Mouse (Mus musculus) large intestine, adult 2 months (tissue): ENCODE results near the gene Prss8. TPM values are rescaled to one million over a fixed set of nuclear protein-coding genes. Genes with fewer than 3 reads are reported as not detected.
A peak's percentile ranks its signal among the peaks of the same experiment; 100 is the strongest.
"Not testable (repeated sequence)": the region's sequence is repeated elsewhere in the genome, so short reads cannot be mapped to it uniquely, and the experiment has no call there.

Experiments used
- DNase-seq: peaks from one replicate; pipeline ENCODE4 v3.0.0-alpha.2; 2012; ENCODE audit warnings: low read depth, low spot score
- WGBS: fragments of 180-500 bp; shearing (Covaris S2); methylation state at CpG from one replicate; pipeline ENCODE4 v1.1.7; 2018; 5-methylcytosine and 5-hydroxymethylcytosine counted together
- polyA plus RNA-seq: library from polyadenylated mRNA; depleted of rRNA; stranded (reverse); fragments of >200 nt; gene quantifications from 2 replicates; pipeline ENCODE4 v1.2.3, GENCODE M21; 2012; rRNA removed

The Prss8 gene
- 33.4 and 34.9 TPM in 2 replicates for polyA plus RNA-seq

DNA sequence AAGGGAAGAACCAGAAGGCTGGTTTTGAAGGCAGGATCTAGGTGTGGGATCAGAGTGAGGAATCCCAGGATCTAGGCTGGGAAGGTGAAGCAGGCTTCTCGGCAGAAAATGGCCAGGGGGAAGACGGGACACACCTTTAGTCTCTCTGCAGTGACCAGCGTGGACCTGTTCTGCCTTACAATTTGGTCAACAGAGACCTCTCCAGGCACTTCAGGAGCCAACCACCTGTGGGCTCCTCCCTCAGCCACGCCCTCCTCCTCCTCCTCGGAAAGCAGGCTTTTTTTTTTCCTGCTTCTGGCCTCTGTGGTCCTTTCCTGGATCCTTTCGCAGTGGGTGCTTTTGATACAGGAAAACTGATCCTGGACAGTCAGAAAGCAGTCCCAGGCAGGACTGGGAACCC, at the start of gene Prss8:
Gene Prss8, minus strand, starts transcription at position 182 of the 400 bp plus-strand sequence.
- WGBS, result 22% methylated on average over 6 of the region's 6 CpGs
- DNase-seq, result no peak

DNA sequence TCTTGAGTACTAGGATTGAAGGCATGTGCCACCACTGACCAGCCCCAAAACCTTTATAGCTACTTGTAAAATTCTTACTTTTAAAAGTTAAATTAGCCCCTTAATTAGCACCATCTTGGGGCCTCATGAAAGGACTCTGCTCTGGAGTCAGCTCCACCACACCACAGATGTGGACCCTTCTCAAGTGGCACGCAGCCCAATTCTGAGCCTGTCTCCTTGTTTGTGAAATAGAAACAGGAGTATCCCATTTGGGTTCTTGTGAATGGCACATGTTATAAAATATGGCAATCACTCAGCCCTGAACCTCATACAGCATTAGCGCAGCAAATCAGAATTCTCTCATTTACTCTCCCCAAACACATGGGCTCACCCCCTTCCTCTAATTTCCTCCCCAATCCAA, 49.0 kb upstream of the Prss8 start:
- 94% methylated on average over 2 of the region's 2 CpGs for WGBS
- no peak for DNase-seq

DNA sequence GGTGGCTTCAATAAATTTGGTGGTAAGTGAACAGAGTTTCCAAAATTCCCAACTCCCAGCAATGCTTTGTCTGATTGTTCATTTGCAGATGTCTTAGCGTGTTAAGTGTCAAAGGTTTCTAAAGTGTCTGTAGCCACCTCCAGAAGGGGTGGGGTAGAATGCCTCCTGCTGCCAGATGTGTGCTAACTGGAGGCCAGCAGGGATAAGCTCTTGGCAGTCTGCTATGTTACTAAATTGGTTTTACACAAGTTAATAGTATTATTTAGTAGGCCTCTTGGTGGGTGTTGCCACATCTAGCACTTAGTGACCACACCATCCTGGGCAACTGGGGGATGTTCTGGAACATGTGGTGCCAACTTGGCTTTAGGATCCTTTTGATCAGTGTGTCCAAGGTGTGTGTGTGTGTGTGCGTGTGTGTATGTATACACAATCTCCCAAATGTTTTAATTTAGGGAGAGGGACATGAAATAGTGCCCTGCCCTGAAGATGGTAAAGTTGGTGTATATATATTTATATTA, 44.6 kb upstream of the Prss8 start:
- WGBS, result 75% methylated on average over 2 of the region's 2 CpGs

DNA sequence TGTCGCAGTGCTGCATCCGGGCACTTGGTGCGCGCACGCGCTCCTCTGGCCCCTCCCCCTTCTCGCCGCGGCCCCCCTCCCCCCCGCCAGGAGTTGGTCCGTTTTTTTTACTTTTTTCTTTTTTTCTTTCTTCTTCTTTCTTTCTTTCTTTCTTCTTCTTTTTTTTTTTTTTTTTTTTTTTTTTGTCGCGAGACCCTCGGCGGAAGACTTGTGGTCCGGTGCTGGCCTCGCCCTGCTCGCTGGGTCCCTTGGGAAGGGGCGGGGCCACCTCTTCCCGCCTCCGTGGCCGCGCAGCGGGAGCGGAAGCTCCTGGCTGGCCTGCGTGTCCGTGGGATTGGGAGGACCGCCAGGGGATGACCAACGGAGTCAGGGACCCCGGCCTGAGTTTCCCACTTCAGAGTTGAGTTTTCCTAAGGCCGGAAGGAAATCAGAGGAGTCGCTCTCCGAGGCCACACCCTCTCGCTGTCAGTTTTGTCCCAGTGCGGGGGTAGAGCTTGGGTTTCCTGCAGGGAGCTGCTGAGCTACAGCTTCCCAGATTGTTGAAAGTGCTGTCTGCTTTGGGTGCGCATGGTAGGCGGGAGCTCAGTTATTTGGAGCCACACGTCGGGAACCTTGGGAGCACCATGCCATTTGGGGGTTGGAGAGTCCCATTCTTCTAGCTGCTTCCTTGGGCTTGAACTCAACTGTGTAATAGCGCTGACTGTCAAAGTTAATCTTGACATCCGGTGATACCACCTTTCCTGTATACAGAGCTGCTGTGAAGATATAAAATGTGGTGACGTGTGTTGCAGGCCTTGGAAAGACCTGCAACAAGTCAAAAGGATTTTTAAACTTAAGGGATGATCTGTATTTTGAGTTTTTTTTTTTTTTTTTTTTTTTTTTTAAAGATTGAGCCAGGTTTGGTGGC, 38.3 kb upstream of the Prss8 start:
- under 1% methylated on average over 42 of the region's 42 CpGs for WGBS

More for the DNA sequence above, 44.6 kb upstream of the Prss8 start:
- DNase-seq, result no peak

DNA sequence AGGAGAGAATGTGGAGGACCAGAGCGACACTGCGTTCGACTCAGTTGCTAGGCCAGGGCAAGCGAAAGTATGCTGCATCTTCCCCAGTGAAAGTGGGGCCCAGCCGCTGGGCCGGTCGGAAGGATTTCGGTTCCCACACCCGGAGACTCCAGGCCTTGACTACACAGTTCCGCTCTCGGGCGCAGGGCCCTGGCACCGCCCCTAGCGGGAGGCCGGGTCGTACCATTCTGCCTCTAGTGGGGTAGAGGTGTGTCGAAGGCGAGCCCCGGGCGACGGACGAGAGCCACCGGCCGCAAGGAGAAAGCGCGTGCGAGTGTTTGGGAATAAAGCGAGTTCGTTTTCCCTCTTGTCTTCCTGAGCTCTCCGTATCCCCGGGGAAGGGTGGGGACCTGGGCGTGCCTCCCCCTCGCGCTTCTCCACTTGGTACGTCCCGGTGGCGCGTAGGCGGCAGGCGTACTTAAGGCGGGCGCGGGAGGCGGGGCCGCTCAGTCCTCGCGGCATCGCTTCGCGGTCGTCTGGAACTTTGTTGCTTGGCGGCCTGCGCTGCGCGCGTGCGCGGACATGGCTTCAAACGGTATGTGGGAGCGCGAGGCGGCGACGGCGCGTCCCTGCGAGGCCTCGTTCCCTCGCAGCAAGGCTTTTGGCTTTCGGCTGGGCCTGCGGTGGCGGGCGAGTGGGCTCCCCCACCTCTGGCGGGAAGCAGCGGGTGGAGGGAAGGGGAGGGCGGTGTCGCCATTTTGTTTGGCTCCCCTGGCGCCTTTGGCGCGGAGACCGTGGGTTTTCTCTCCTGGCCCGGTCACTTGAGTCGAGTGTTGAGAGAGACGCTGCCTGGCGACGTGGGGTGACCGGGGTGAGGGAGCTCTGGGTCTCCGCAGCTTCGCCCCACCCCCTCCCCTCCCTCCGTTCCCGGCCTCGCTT, 37.4 kb upstream of the Prss8 start, which contains the start of gene Fus:
Gene Fus, plus strand, starts transcription at position 454 of the 918 bp plus-strand sequence.
- DNase-seq, result peak; percentile 62
- WGBS, result under 1% methylated on average over 91 of the region's 92 CpGs

More for the DNA sequence above, 38.3 kb upstream of the Prss8 start:
- no peak for DNase-seq

DNA sequence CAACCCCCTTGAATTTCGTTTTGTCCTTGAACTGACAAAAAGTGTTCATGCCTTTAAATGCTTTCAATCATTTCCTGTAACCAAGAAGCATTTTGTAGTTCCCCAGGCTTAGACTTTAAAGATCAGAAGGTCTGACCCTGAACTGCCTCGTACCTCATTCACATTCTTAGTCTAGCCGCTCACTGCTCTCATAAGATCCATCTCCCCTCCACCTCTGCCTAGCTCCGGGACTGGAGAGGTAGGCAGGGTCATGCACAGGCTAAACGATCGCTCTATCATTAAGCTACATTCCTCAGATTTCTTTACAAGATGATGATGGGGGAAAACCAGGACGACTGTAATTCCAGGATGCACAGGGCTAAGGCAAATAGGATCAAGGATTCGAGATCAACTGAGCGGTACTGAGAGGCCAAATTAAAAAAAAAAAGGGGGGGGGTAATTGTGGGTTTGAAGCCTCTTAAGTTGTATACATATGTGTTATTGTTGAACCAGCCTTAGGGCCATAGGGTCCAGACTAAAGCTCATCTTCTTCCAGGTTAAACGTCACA, 36.5 kb upstream of the Prss8 start:
- WGBS, result 11% methylated on average over 10 of the region's 10 CpGs
- DNase-seq, result no peak

DNA sequence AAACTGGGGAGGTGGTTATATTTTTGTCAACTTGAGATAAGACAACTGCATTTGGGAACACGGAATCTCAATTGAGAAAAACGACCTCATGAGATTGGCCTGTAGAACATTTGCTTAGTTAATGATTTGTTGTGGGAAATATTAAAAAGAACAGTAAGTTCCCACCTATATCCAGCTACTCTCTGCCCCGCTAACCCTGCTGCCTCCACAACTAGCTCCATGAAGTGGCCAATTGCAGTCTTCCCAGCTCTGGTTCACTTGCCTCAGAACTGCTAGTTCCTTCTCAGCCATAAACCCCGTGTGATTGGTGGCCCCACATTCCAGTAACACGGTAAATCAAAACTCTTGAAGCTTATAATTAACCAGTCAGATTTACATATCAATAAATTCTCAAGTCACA, 29.5 kb upstream of the Prss8 start:
- 28% methylated on average over 5 of the region's 5 CpGs for WGBS
- DNase-seq, result no peak

DNA sequence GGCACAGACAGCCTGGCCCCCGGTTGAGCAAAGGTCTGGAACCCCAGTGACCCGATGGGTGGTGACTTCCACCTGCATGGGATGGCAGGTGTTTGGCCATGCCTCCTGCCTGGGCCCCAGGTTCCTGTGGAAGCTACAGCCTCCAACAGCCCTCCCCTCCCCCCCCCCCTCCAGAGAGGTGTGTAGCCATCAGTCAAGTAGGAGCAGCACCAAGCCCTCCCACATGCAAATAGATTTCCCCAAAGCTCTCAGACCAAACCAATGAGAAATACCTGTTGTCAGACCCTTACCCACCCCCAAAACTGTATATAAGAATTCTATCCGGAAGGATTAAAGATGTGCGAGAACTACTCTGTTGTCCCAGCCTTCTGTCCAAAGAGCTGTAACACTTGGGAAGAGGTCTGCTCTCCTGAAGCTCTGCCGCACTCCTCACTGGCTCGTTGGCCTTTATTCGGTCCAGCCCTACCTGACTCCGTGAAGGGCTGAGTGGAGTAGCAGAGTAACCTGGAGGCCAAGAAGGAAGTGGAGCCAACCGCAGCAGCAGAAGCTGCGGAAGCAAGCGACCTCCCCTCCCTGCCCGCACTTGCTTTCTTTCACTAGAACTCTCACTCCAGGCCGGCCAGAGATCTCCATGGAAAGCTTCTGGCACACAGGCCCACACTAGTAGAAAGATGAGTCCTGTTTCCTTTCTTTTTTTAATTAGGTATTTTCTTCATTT, 23.1 kb upstream of the Prss8 start:
- DNase-seq, result no peak
- 56% methylated on average over 13 of the region's 13 CpGs for WGBS

DNA sequence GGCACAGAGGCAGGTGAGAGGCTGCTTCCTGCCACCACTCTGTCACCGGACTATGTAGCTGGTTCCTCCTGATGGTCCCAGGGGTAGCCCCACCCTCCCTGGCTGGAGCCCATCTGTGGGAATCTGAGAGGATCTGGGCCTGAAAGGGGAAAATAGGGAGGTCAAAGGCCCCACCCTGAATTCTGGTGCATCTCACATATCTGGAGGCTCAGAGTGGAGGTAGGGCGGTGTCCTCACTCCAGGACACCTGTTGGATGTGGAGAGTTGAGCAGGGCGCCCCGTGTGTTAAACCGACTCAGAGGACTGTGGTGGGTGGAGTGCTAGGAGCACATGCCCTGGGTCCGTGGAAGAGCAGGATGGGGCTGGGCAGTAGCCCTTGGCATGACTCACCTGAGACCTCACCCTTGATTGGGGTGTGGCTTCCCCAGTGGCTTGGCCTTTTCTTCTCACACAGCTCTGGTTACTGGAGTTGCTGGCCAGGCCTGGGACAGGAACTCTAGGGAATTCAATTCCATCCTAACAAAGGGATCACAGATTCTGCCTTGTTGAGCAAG, 16.6 kb upstream of the Prss8 start, which contains the start of gene Prss36:
Gene Prss36, minus strand, starts transcription at position 256 of the 554 bp plus-strand sequence.
- DNase-seq, result no peak
- WGBS, result 53% methylated on average over 6 of the region's 6 CpGs

DNA sequence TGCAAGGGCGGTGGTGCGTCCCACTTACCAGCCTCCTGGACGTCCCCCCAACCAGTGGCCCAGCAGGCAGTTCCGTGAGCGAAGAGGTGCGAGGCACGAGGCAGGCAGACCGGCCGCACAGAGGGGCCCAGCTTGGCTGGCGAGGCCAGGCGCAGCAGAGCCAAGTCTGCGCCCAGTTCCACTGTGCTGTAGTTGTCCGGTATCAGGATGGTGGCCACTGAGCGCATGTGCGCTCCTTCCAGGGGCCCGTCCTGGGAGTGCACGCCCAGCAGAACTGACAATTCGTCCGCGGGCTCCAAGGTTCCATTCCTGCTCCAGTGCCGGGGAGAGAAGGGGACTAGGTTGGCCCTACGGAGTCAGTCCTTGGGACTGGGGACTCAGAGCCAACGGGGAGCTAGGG, 14.7 kb upstream of the Prss8 start:
- 21% methylated on average over 23 of the region's 23 CpGs for WGBS
- no peak for DNase-seq

DNA sequence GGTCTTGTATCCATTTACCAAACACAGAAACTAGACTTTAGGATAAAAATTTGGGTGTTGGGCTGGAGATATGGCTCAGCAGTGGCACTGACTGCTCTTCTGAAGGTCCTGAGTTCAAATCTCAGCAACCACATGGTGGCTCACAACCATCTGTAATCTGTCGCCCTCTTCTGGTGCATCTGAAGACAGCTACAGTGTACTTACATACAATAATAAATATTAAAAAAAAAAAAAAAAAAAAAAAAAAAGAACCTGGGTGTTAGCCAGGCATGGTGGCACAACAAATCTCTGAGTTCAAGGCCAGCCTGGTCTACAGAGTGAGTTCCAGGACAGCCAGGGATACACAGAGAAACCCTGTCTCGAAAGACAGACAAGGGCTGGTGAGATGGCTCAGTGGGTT, 12.2 kb upstream of the Prss8 start:
- not testable (repeated sequence) for DNase-seq
- WGBS, result 44% methylated on average over 2 of the region's 2 CpGs

DNA sequence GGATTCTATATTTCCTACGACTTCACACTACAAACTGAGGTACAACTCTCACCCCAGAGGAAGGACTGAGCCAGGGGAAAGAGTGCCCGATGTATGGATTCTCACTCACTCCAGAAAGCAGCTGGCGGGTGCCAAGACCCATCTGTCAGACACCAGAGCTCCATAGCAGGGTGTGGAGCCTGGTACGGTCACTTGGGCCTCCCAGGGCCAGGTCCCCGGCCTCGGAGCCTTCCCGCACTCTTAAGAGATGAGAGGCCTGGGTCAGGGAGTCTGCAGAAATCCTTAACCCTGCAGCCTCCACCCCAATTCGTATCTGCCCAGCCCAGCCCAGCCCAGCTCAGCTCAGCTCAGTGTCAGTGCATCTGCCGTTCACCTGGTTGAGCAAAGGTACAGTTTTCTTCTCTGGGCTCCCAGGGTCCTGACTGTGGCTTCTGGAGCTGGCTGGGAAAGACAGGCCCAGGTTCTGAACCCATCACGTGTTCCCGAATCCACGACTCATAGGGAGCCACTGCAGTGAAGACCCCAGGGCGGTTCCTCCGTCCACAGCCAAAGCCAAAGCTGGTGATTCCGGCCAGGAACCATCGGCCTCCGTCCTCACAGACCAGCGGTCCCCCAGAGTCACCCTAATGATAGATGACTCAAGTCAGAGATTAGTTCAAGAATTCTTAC, 6.4 kb upstream of the Prss8 start:
- DNase-seq, result no peak
- WGBS, result 60% methylated on average over 18 of the region's 18 CpGs

DNA sequence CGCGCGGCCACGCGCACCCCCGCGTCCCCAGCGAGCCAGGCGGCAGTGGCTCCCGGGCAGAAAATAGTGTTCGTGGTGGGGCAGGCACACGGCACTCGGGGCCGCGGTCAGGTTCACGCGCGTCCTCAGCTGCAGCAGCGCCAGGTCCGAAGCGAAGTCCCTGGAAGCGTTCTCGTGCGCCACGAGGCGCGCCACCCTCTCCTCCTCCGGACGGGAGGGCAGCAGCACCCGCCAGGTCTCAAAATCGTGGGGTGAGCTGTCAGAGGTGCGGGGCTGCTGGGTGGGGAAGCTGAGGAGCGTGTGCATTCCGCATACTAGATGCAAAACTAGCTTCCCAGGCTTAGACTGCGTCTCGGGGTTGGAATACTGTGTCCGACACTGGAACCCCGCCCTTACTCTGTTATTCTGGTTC, 5.8 kb upstream of the Prss8 start:
- under 1% methylated on average over 38 of the region's 38 CpGs for WGBS
- no peak for DNase-seq

DNA sequence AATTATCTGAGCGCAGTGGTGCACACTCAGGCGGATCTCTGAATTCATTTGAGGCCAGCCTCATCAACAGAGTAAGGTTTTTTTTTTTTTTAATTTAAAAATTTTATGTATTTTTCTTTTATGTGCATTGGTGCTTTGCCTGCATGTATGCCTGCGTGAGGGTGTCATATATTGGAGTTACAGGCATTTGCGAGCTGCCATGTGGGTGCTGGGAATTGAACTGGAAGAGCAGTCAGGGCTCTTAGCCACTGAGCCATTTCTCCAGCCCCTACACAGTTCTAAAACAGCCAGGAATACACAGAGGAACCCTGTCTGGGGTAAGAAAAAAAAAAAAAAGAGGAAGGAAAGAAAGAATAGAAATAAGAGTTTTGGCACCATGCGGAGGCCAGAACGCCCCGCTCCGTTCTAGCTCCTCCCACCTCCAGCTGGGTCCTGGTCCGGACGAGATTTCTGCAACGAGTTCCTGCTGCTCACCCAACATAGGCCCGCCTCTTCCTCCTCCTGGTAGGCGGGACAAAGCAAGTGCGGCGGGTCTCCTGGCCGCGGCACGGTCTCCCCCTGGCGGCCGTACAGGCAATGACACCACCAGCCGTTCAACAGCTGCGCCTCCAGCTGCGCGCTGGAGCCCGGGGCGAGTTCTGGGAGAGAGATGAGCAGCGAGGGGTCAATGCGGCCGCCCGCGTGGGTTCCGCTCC, 5.3 kb upstream of the Prss8 start:
- no peak for DNase-seq
- WGBS, result 6% methylated on average over 32 of the region's 32 CpGs

DNA sequence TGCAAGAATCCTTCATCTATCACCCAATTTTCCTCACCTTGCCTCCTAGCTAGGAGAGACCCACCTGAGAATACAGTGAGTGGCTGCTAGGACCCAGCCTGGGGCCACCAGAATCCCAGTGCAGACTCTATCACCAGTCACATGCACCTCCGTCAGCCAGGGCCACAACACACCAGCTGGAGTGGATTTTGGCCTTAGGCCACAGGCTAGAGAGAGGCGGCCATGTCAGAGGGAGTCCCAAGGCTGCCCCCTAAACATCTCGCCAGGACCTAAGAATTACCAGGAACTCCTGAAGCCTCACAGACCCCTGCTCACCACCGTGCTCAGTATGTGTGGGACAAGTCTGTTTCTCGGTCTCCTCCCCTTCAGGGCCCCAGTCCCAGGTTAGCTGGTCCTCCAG, 4.2 kb upstream of the Prss8 start:
- DNase-seq, result no peak
- 86% methylated on average over 5 of the region's 5 CpGs for WGBS

DNA sequence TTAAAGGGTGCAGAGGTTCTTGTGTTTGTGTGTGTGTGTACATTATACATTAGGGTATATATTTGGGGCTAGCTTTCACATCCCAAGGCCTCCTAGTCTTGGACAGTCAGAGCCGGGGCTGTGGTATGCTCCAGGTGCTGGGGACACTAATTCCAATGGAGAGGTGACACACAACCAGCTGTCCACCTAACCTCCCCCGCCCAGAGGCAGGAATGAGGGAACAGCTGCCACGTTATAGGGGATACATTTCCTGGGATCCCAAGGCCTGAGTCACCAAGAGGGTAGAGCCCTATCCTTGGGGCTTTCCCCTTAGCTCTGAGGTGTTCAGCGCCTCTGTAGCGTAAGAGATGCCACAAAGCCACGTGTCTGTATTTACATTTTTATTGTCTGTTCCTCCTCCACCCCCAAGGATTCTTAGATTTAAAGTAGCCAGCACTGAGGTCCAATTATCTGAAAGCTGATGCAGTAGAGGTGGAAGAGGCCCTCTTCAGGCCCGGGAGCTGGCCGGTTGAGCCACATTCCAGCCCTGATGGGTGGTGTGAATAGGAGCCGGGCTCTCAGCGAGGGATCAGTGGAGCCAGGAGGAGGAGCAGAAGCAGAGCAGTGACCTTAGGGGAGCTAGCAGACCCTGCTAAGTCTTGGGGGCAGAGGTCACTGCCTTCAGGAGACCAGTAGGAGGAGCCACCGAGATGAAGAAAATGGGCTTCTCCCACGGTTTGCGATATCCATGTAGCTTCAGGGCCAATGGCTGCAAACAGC, 2.5 kb upstream of the Prss8 start:
- 22% methylated on average over 13 of the region's 13 CpGs for WGBS
- no peak for DNase-seq
